Mouse (Mus musculus) lung, postnatal 0 days (tissue): ENCODE results near the gene Itpr2. TPM values are rescaled to one million over a fixed set of nuclear protein-coding genes. Genes with fewer than 3 reads are reported as not detected.

Source experiments
- ATAC-seq: fragments of 200-750 bp; cut with Nextera tagmentation; 2 replicates; pipeline ENCODE4 v1.8.0; 2017; ENCODE audit warnings: moderate library complexity
- DNase-seq: peaks from one replicate; pipeline ENCODE4 v3.0.0-alpha.2; 2016; ENCODE audit warnings: low spot score
- H3K27ac ChIP-seq: fragments of 300-500 bp; sonication (generic); 2 replicates; pipeline ENCODE4 v1.5.1; 2014; ENCODE audit warnings: antibody characterized with exemption, mild to moderate bottlenecking, low read length, mixed read lengths
- H3K27me3 ChIP-seq: fragments of 300-500 bp; sonication (generic); replicated peaks from 2 replicates; pipeline ENCODE4 v1.6.1; 2014; ENCODE audit warnings: low read length, mixed read lengths; ENCODE audit not compliant: insufficient read depth
- H3K36me3 ChIP-seq: fragments of 300-500 bp; sonication (generic); 2 replicates; pipeline ENCODE4 v1.6.1; 2014; ENCODE audit warnings: low read length, mixed read lengths; ENCODE audit not compliant: insufficient read depth
- H3K4me1 ChIP-seq: fragments of 300-500 bp; sonication (generic); 2 replicates; pipeline ENCODE4 v1.6.1; 2014; ENCODE audit warnings: antibody characterized with exemption, low read depth, low read length, mixed read lengths; ENCODE audit not compliant: insufficient read depth
- H3K4me2 ChIP-seq: fragments of 300-500 bp; sonication (generic); replicated peaks from 2 replicates; pipeline ENCODE4 v1.6.1; 2014; ENCODE audit warnings: low read depth, mild to moderate bottlenecking, low read length, moderate library complexity, mixed read lengths
- H3K4me3 ChIP-seq: fragments of 300-500 bp; sonication (generic); 2 replicates; pipeline ENCODE4 v1.5.1; 2014; ENCODE audit warnings: low read depth, low read length
- H3K9ac ChIP-seq: fragments of 300-500 bp; sonication (generic); replicated peaks from 2 replicates; pipeline ENCODE4 v1.6.1; 2014; ENCODE audit warnings: low read depth, mild to moderate bottlenecking
- H3K9me3 ChIP-seq: fragments of 300-500 bp; sonication (generic); 2 replicates; pipeline ENCODE4 v1.6.1; 2016; ENCODE audit warnings: low read length, mixed read lengths
- CTCF ChIP-seq: IDR thresholded peaks from 2 replicates; pipeline ENCODE4 v1.5.1; 2016; ENCODE audit warnings: antibody characterized with exemption, mild to moderate bottlenecking
- EP300 ChIP-seq: IDR thresholded peaks from 2 replicates; pipeline ENCODE4 v1.6.1; 2016; ENCODE audit warnings: antibody characterized with exemption, mild to moderate bottlenecking, control low read depth
- WGBS: fragments of 180-500 bp; shearing (Covaris S2); extraction: QIAGEN DNeasy Blood & Tissue Kit; methylation state at CpG from one replicate; pipeline ENCODE4 v1.1.7; 2014; 5-methylcytosine and 5-hydroxymethylcytosine counted together
- polyA plus RNA-seq: library from polyadenylated mRNA; unstranded; fragments of >200 nt; fragmentation: Nextera tagmentation; extraction: Ambion mirVana; gene quantifications from 2 replicates; pipeline ENCODE4 v1.2.1, GENCODE M21; 2015

Gene Itpr2
- polyA plus RNA-seq, 1 experiment from 2014 or later: 15.7 TPM

DNA sequence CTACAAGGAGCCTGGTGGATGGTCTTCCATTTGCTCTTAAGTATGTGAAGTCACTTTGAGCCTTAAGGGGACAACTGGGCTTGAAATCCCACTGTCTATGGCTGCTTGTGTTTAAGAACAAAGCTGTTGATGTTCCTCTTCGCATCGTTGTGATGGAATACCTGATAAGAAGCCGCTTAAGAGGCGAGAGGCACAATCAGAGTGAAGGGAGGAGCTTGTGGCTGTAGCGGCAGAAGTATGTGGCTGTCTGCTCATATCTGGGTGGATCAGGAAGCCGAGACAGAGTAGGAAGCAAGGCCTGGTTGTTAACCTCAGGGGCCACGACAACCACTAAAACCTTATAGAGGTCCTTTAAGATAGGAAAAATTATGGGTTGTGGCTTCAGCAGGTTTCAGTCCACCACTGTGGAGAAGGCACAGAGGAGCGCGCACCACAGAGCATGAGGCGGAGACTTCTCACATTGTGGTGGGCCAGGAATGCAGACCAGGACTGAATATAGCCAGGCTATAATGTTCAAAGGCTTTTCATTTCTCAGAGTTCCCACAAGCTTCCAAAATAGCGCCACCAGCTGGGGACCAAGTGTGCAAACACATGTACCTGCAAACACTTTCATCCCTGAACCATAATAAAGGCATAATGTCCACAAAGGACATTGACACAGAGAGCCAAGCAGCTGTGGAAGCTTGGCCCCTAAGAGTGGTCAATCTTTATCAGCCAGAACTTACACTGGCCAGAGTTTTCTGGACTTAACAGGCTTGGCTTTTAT lies 424.7 kb downstream of the Itpr2 start:
- ATAC-seq (no peak), DNase-seq (no peak)
- Histone ChIP-seq H3K27me3 (no peaks in the 10 kb centered on the region), H3K9ac (no peak overlapping the region), H3K9me3 (peaks cover 3% of the 10 kb centered on the region; the same call in 1 of the 2 replicates), H3K36me3 (no peaks in the 10 kb centered on the region), H3K4me2 (no peak overlapping the region), H3K4me1 (no peaks in the 10 kb centered on the region), H3K27ac (no peak overlapping the region), H3K4me3 (no peak overlapping the region)
- 58% methylated on average over 11 of the region's 11 CpGs for WGBS
- TF ChIP-seq EP300 (no peak), CTCF (peak; percentile 23)

DNA sequence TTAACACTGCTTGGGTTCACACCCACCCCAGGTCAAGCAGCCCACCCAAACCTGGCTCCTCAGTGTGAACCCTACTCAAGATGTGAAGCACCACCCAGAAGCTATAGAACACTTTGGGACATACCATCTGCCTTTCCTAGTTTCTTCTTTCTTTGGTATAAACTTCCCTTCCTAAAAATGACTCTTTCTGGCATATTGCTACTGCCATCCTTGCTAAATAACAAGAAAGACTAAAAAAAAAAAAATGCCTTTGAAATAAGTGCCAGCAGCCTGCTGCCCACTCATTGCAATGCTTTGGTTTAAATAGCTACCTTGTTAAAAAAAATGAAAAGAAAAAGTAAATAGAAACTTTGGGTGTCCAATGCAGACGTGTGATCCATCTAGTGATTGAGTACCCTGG lies 429.2 kb downstream of the Itpr2 start:
- H3K4me3 ChIP-seq: no peak overlapping the region
- no peak for DNase-seq
- H3K36me3 ChIP-seq: no peaks in the 10 kb centered on the region
- H3K4me2 ChIP-seq: no peak overlapping the region
- WGBS: 39% methylated on average over 1 of the region's 1 CpGs
- no peaks in the 10 kb centered on the region for H3K27me3 ChIP-seq
- no peak for ATAC-seq
- no peak overlapping the region for H3K27ac ChIP-seq
- H3K9ac ChIP-seq: no peak overlapping the region
- H3K4me1 ChIP-seq: no peaks in the 10 kb centered on the region
- TF ChIP-seq EP300: no peak
- TF ChIP-seq CTCF: no peak
- H3K9me3 ChIP-seq: peaks cover 3% of the 10 kb centered on the region; the same call in 1 of the 2 replicates

DNA sequence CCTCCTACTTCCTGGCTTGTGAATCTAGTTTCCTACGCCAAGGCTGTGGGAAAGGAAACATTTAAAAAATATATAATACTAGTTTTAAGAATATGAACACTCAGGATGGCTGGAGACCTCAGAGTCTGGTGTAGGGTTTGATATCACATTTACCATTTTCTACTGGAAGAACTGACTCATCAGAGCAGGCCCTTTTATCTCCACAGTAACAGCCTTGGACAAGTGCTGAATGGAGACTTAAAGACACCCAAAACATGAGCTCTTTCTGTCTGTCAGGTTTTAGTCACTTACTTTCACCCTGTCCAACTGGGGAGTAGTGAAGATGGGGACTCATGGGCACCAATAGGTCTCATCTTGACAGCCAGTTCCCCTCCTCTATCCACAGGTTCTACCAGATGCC lies 430.1 kb downstream of the Itpr2 start:
- no peak for ATAC-seq
- Histone ChIP-seq H3K36me3 (no peaks in the 10 kb centered on the region), H3K4me2 (no peak overlapping the region), H3K27ac (no peak overlapping the region), H3K4me3 (no peak overlapping the region), H3K4me1 (no peaks in the 10 kb centered on the region), H3K9ac (no peak overlapping the region), H3K9me3 (peaks cover 3% of the 10 kb centered on the region; the same call in 1 of the 2 replicates), H3K27me3 (no peaks in the 10 kb centered on the region)
- WGBS: 67% methylated on average over 1 of the region's 1 CpGs
- no peak for DNase-seq
- no peak for TF ChIP-seq CTCF
- no peak for TF ChIP-seq EP300

Other genes with a start within 250 kb of the Itpr2 start
- 99.2 and 109 TPM in 2 replicates for gene Fgfr1op2, start 75.0 kb upstream of the Itpr2 start, polyA plus RNA-seq
- 27.0 and 27.4 TPM in 2 replicates for gene Ints13, start 75.6 kb upstream of the Itpr2 start, polyA plus RNA-seq
- gene Med21, start 140.3 kb upstream of the Itpr2 start, polyA plus RNA-seq: 112 and 117 TPM in 2 replicates
- gene Tm7sf3, start 140.6 kb upstream of the Itpr2 start, polyA plus RNA-seq: 20.0 and 21.7 TPM in 2 replicates
- gene Stk38l, start 222.8 kb upstream of the Itpr2 start, polyA plus RNA-seq: 13.2 and 14.2 TPM in 2 replicates